Mouse (Mus musculus) midbrain, embryonic 13.5 days (tissue): Measurements from ENCODE around the gene Ptprr. TPM values are rescaled to one million over a fixed set of nuclear protein-coding genes. Genes with fewer than 3 reads are reported as not detected.

Experiments
- ATAC-seq: fragments of 200-750 bp; cut with Nextera tagmentation; 2 replicates; pipeline ENCODE4 v1.8.0; 2017; ENCODE audit warnings: mild to moderate bottlenecking, moderate TSS enrichment, moderate library complexity
- H3K27ac ChIP-seq: fragments of 300-500 bp; sonication (generic); 2 replicates; pipeline ENCODE4 v1.5.1; 2015; ENCODE audit warnings: inconsistent platforms, mild to moderate bottlenecking, moderate library complexity
- H3K27me3 ChIP-seq: fragments of 300-500 bp; sonication (generic); 2 replicates; pipeline ENCODE4 v1.6.1; 2015; ENCODE audit warnings: mild to moderate bottlenecking, inconsistent platforms
- H3K36me3 ChIP-seq: fragments of 300-500 bp; sonication (generic); 2 replicates; pipeline ENCODE4 v1.6.1; 2015; ENCODE audit warnings: mild to moderate bottlenecking, inconsistent platforms
- H3K4me1 ChIP-seq: fragments of 300-500 bp; sonication (generic); replicated peaks from 2 replicates; pipeline ENCODE4 v1.6.1; 2015; ENCODE audit warnings: inconsistent platforms
- H3K4me2 ChIP-seq: fragments of 300-500 bp; sonication (generic); replicated peaks from 2 replicates; pipeline ENCODE4 v1.6.1; 2015; ENCODE audit warnings: moderate library complexity, mild to moderate bottlenecking, inconsistent platforms
- H3K4me3 ChIP-seq: fragments of 300-500 bp; sonication (generic); replicated peaks from 2 replicates; pipeline ENCODE4 v1.5.1; 2015; ENCODE audit warnings: mild to moderate bottlenecking, inconsistent platforms
- H3K9ac ChIP-seq: fragments of 300-500 bp; sonication (generic); replicated peaks from 2 replicates; pipeline ENCODE4 v1.6.1; 2015; ENCODE audit warnings: mild to moderate bottlenecking, inconsistent platforms
- H3K9me3 ChIP-seq: fragments of 300-500 bp; sonication (generic); 2 replicates; pipeline ENCODE4 v1.6.1; 2016; ENCODE audit warnings: mild to moderate bottlenecking, inconsistent platforms
- WGBS: fragments of 180-500 bp; shearing (Covaris S2); methylation state at CpG from one replicate; pipeline ENCODE4 v1.1.7; 2015; 5-methylcytosine and 5-hydroxymethylcytosine counted together
- polyA plus RNA-seq: library from polyadenylated mRNA; unstranded; fragments of >200 nt; fragmentation: Nextera tagmentation; extraction: Ambion mirVana; gene quantifications from 2 replicates; pipeline ENCODE4 v1.2.1, GENCODE M21; 2015

The Ptprr gene
- polyA plus RNA-seq, 1 experiment from 2014 or later, result 7.6 TPM

DNA sequence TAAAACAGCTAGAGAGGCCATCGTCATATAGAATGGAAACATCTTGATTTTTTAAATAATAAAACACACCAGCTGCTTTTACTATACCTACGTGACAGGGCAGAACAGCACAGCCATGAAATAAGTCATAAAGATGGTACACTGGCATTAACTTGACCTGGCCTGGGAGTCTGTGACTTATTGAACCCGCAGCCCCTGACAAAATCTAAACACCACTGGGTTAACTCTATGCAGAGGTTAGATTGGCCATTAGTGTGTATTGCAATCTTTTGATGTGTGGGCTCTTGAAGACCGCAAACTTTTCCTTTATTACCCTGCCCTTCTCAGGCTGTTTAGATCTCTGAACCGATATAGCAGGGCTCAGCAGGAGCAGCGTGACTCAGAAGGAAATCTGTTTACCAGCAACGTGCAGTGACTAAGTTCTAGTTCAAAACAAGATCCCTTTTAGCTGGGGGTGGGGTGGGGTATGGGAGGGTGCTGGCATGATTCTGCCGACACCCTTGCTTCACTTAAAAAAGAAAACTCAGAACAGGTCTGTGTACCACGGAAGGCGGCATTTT is 157.4 kb downstream of the Ptprr start:
- ATAC-seq, result no peak
- no peaks in the 10 kb centered on the region for H3K9me3 ChIP-seq
- H3K4me3 ChIP-seq, result no peak overlapping the region
- WGBS, result 55% methylated on average over 10 of the region's 10 CpGs
- no peak overlapping the region for H3K9ac ChIP-seq
- no peak overlapping the region for H3K4me2 ChIP-seq
- no peak overlapping the region for H3K27ac ChIP-seq
- peaks cover 13% of the 10 kb centered on the region for H3K4me1 ChIP-seq
- no peaks in the 10 kb centered on the region for H3K27me3 ChIP-seq
- no peaks in the 10 kb centered on the region for H3K36me3 ChIP-seq

GRCm38 (mm10) chr10:116177390-116178179 is 159.6 kb downstream of the Ptprr start:
- H3K9me3 ChIP-seq, result no peaks in the 10 kb centered on the region
- ATAC-seq, result no peak

DNA sequence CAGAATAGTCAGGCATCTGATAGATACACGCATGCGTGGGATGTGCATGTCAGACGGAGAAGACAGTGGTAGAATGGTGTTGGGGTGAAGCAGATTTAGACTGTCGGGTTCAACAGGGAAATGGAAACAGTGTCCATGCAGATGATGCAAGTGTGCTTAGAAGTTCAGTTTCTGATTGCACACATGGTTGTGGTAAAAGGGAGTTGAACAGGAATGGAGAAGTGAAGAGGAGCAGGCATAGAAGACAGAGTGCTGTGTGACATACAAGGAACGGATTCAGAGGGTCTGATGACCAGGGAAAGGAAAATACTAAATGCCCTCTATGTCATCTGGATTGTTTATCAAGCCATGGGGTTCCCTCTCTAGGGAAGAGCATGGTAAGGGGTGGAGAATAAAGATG is 163.2 kb downstream of the Ptprr start:
- Histone ChIP-seq H3K4me1 (peaks cover 7% of the 10 kb centered on the region), H3K4me3 (no peak overlapping the region), H3K4me2 (no peak overlapping the region), H3K36me3 (no peaks in the 10 kb centered on the region), H3K27me3 (0 out of 2 replicates have a peak, but pooled peaks cover 4% of the 10 kb centered on the region), H3K27ac (no peak overlapping the region), H3K9ac (no peak overlapping the region), H3K9me3 (no peaks in the 10 kb centered on the region)
- ATAC-seq, result no peak
- WGBS, result 92% methylated on average over 5 of the region's 5 CpGs

More at GRCm38 (mm10) chr10:116177390-116178179, 159.6 kb downstream of the Ptprr start:
- Histone ChIP-seq H3K27me3 (0 out of 2 replicates have a peak, but pooled peaks cover 4% of the 10 kb centered on the region), H3K4me2 (peak overlapping the region; percentile 28), H3K4me1 (peaks cover 13% of the 10 kb centered on the region), H3K9ac (no peak overlapping the region), H3K27ac (no peak overlapping the region), H3K36me3 (no peaks in the 10 kb centered on the region), H3K4me3 (peak overlapping the region; percentile 9)
- WGBS, result 41% methylated on average over 21 of the region's 21 CpGs

DNA sequence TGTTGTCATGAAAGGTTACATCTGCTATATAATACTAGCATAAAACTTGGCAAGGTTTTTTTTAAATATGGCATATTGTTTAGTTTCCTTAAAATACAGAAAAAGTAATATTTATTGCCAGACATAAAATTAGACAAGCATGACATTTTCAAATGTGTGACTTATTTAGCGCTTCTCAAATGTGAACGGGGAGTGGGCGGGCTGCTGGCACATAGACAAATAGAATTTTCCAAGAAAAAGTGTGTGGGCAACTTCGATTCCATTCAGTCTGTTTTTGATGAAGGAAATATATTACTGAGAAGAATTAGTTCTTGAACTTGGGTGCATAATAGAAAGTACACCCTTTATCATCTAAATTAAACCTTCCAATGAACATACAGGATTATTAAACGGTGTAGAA is 164.2 kb downstream of the Ptprr start:
- Histone ChIP-seq H3K9ac (no peak overlapping the region), H3K27ac (no peak overlapping the region), H3K4me3 (no peak overlapping the region), H3K36me3 (no peaks in the 10 kb centered on the region), H3K4me2 (no peak overlapping the region), H3K4me1 (peaks cover 7% of the 10 kb centered on the region), H3K9me3 (no peaks in the 10 kb centered on the region), H3K27me3 (0 out of 2 replicates have a peak, but pooled peaks cover 4% of the 10 kb centered on the region)
- 89% methylated on average over 5 of the region's 5 CpGs for WGBS
- ATAC-seq, result no peak

GRCm38 (mm10) chr10:116183258-116183657 is 165.2 kb downstream of the Ptprr start:
- 71% methylated on average over 3 of the region's 3 CpGs for WGBS
- Histone ChIP-seq H3K9ac (no peak overlapping the region), H3K4me3 (no peak overlapping the region), H3K4me2 (no peak overlapping the region), H3K27me3 (0 out of 2 replicates have a peak, but pooled peaks cover 4% of the 10 kb centered on the region), H3K36me3 (no peaks in the 10 kb centered on the region), H3K27ac (no peak overlapping the region), H3K9me3 (no peaks in the 10 kb centered on the region), H3K4me1 (no peaks in the 10 kb centered on the region)
- ATAC-seq, result no peak

DNA sequence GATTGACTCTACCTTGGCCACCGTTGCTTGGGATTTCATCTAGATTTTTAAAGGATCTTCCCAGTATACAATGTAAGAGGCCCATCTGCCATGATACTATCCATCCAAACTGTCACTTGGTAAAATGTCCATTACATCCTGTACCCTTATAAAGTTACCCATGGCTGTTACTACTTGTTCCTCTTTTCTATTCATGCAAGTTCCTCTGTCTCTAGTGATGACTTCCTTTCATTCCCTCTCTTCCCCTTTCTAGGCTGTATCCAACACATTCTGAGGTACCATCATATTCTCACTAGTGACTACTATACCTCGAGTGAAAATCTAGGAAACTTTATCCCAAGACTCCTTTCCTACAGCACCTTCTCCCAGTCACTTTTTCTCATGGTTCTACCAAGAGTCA is 173.7 kb downstream of the Ptprr start:
- no peaks in the 10 kb centered on the region for H3K9me3 ChIP-seq
- no peak overlapping the region for H3K4me3 ChIP-seq
- no peak overlapping the region for H3K4me2 ChIP-seq
- WGBS, result 76% methylated on average over 2 of the region's 2 CpGs
- no peak overlapping the region for H3K27ac ChIP-seq
- ATAC-seq, result no peak
- H3K36me3 ChIP-seq, result no peaks in the 10 kb centered on the region
- H3K27me3 ChIP-seq, result no peaks in the 10 kb centered on the region
- no peak overlapping the region for H3K9ac ChIP-seq
- no peaks in the 10 kb centered on the region for H3K4me1 ChIP-seq

DNA sequence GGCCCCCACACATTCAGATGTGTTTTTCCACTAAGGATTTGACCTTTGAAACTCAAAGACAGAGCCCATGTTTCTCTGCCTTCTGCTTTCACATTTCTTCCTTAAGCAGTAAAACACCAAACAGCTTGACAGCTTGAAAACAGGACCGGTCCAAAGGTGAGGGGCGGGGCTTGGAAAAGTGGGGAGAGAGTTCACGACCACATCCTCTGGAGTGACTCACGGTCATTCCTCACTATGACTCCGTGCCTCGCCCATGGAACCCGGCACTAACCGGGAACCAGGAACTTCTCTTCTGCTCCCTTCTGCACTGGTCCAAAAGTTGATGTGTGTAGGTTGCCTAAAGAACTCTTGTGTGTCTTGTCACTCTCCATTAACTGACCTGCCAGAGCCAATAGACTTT is 174.3 kb downstream of the Ptprr start:
- Histone ChIP-seq H3K9ac (no peak overlapping the region), H3K4me1 (0 out of 2 replicates have a peak, but pooled peaks cover 2% of the 10 kb centered on the region), H3K27ac (no peak overlapping the region), H3K4me2 (no peak overlapping the region), H3K36me3 (no peaks in the 10 kb centered on the region), H3K4me3 (no peak overlapping the region), H3K9me3 (no peaks in the 10 kb centered on the region), H3K27me3 (no peaks in the 10 kb centered on the region)
- ATAC-seq, result no peak
- 89% methylated on average over 8 of the region's 8 CpGs for WGBS

GRCm38 (mm10) chr10:116194409-116194808 is 176.4 kb downstream of the Ptprr start:
- H3K4me3 ChIP-seq, result no peak overlapping the region
- H3K27me3 ChIP-seq, result no peaks in the 10 kb centered on the region
- 0 out of 2 replicates have a peak, but pooled peaks cover 2% of the 10 kb centered on the region for H3K4me1 ChIP-seq
- no peaks in the 10 kb centered on the region for H3K9me3 ChIP-seq
- WGBS, result 55% methylated on average over 8 of the region's 8 CpGs
- no peaks in the 10 kb centered on the region for H3K36me3 ChIP-seq
- no peak overlapping the region for H3K27ac ChIP-seq
- no peak overlapping the region for H3K9ac ChIP-seq
- ATAC-seq, result no peak
- no peak overlapping the region for H3K4me2 ChIP-seq

DNA sequence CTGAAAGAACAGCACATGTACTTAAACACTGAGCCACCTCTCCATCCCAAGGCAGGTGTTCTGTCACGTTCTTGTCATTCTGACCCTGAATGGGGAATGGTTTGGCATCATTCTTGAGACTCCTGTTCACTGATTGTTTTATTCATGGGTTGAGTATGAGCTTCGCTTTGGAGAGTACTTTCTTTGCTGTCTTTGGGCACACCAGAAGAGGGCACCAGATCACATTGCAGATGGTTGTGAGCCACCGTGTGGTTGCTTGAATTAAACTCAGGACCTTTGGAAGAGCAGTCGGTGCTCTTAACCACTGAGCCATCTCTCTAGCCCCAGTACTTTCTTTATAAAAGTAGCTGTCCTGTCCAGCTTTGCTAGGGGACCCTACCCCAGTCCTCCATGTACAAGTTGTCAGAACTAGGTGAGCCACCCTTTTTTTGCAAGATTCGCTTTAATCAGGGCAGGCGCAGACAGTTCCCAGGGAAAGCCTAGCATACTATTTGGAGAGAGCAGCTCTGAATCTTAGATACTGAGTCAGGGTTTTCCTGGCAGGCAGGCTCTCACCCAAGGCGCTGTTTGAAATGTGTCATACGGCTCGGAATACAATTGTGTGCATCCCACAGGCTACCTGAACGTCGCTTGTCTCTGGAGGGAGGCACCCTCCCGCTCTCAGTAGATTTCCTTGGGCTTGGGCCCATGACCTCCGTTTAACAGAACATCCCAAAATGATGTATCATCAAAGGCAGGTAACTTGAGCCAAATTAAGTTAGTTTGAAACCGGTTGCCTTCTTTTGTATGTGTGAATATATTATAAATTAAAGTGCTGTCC is 178.8 kb downstream of the Ptprr start:
- H3K4me3 ChIP-seq, result no peak overlapping the region
- WGBS, result 20% methylated on average over 14 of the region's 14 CpGs
- peak; percentile 70 for ATAC-seq
- H3K4me2 ChIP-seq, result peak overlapping the region; percentile 37
- H3K9ac ChIP-seq, result no peak overlapping the region
- H3K27ac ChIP-seq, result no peak overlapping the region
- 0 out of 2 replicates have a peak, but pooled peaks cover 2% of the 10 kb centered on the region for H3K4me1 ChIP-seq
- H3K27me3 ChIP-seq, result no peaks in the 10 kb centered on the region
- no peaks in the 10 kb centered on the region for H3K36me3 ChIP-seq
- no peaks in the 10 kb centered on the region for H3K9me3 ChIP-seq

GRCm38 (mm10) chr10:116197416-116197939 is 179.5 kb downstream of the Ptprr start:
- Histone ChIP-seq H3K4me2 (peak overlapping the region; percentile 37), H3K27ac (no peak overlapping the region), H3K9me3 (no peaks in the 10 kb centered on the region), H3K36me3 (no peaks in the 10 kb centered on the region), H3K27me3 (no peaks in the 10 kb centered on the region), H3K9ac (no peak overlapping the region), H3K4me1 (0 out of 2 replicates have a peak, but pooled peaks cover 2% of the 10 kb centered on the region), H3K4me3 (no peak overlapping the region)
- ATAC-seq, result peak; percentile 78
- 18% methylated on average over 4 of the region's 4 CpGs for WGBS

DNA sequence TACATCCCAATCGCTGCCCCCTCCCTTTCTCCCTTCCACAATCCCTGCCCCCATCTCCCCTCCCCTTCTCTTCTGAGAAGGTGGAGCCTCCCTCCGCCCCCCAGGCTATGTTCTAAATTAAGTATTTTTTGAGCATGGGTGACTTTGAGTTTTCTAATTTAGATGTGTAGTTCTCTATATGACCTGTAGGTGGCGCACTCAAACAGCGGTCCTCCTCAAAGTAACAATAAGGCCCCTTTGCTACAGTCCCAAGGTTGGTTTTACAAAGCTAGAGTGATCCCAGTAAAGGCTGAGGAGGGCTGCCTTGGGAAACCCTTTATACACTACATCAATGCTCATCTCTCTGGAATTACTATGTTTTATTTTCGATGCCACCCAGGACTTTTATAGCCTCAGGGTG is 181.0 kb downstream of the Ptprr start:
- H3K27ac ChIP-seq, result no peak overlapping the region
- WGBS, result 22% methylated on average over 5 of the region's 5 CpGs
- no peaks in the 10 kb centered on the region for H3K27me3 ChIP-seq
- H3K4me2 ChIP-seq, result no peak overlapping the region
- H3K9me3 ChIP-seq, result no peaks in the 10 kb centered on the region
- no peak overlapping the region for H3K4me3 ChIP-seq
- H3K36me3 ChIP-seq, result no peaks in the 10 kb centered on the region
- no peak overlapping the region for H3K9ac ChIP-seq
- H3K4me1 ChIP-seq, result 0 out of 2 replicates have a peak, but pooled peaks cover 2% of the 10 kb centered on the region
- no peak for ATAC-seq
